Mouse (Mus musculus): ENCODE measurements around the gene Wnt6. TPM values are rescaled to one million over a fixed set of nuclear protein-coding genes. Genes with fewer than 3 reads are reported as not detected.

The Wnt6 gene
- polyA plus RNA-seq, 1 experiment from 2014 or later: 7.0 TPM

DNA sequence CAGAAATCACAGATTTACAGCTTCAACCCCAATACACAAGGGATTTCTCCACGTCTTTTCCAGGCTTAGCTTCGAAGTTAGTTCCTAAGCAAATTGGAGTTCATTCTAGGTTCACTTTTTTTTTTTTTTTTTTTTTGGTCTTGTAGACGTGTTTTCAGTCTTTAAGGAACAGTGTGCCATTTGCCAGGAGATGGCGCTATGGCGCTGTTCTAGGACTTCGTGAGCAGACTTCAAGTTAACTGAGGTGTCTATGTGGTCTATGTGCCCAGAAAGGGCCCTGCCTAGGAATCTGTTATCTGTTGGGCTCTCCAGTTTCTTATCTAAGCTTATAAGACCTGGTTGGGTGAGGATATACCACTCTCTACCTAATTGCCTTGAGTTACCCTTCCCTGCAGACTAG lies 8.6 kb upstream of the Wnt6 start:
- 7% methylated on average over 6 of the region's 6 CpGs for WGBS
- no peak overlapping the region for H3K9ac ChIP-seq (ENCODE audit: low read length)
- H3K27ac ChIP-seq (ENCODE audit: low read depth, low read length): no peak overlapping the region
- no peak for ATAC-seq (replicated peaks; ENCODE audit: low FRiP score)
- no peaks in the 10 kb centered on the region for H3K9me3 ChIP-seq (ENCODE audit: control insufficient read depth, low read length)
- H3K4me1 ChIP-seq (replicated peaks; ENCODE audit: control insufficient read depth, insufficient read depth, low read length): no peaks in the 10 kb centered on the region
- DNase-seq (ENCODE audit: low spot score): peak; percentile 88
- no peaks in the 10 kb centered on the region for H3K36me3 ChIP-seq (ENCODE audit: control insufficient read depth, insufficient read depth, low read length)
- H3K4me3 ChIP-seq (ENCODE audit: low read depth, low read length): no peak overlapping the region
- H3K4me2 ChIP-seq (ENCODE audit: low read depth, low read length, severe bottlenecking): no peak overlapping the region
- peaks cover 2% of the 10 kb centered on the region; the same call in 1 of the 2 replicates for H3K27me3 ChIP-seq (ENCODE audit: control insufficient read depth, insufficient read depth, low read length)

DNA sequence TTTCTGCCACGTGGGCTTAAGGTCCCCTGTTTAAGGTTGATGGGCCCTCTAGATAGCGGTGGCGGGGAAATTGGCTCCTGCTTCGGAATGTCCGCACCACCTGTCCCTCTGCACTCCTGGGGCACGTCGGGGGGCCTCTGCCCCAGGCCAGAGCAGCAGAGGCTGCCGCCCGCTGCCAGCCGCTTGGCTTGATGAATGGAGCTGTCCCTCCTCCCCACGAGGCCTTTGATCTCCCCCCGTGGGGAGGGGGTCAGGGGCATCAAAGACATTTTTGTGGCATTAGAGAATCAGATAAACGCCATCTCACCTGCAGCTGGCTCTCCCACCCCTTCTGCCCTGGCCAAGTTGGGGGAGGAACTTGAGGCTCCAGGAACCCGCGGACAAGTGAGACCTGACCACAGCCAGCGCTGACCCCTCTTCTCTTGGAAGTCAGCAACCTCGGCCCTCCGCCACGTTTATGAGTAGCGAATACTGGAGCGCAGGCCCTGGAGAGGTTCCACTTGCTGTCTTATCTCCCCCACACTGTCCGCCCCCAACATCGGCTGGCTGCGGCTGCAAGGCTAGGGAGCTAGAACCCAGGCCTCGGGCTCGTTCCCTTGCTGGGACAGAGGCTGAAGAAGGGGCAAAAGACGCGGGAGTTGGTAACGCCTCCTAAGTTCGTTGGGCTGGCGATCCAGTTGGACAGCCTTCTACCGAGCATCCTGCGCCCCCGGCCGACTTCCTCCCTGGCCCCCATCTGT lies 795 bp upstream of the Wnt6 start:
- Histone ChIP-seq H3K36me3 (ENCODE audit: control insufficient read depth, insufficient read depth, low read length) (no peaks in the 10 kb centered on the region), H3K4me1 (replicated peaks; ENCODE audit: control insufficient read depth, insufficient read depth, low read length) (peaks cover 10% of the 10 kb centered on the region), H3K27me3 (ENCODE audit: control insufficient read depth, insufficient read depth, low read length) (peaks cover 69% of the 10 kb centered on the region), H3K4me3 (ENCODE audit: low read depth, low read length) (peak overlapping the region; percentile 41), H3K27ac (ENCODE audit: low read depth, low read length) (no peak overlapping the region), H3K9me3 (ENCODE audit: control insufficient read depth, low read length) (no peaks in the 10 kb centered on the region), H3K4me2 (ENCODE audit: low read depth, low read length, severe bottlenecking) (peak overlapping the region; percentile 79), H3K9ac (ENCODE audit: low read length) (no peak overlapping the region)
- 2% methylated on average over 35 of the region's 35 CpGs for WGBS
- 0 out of 2 replicates have a peak, but pooled peaks have one; percentile 19 for ATAC-seq (replicated peaks; ENCODE audit: low FRiP score)
- DNase-seq (ENCODE audit: low spot score): peak; percentile 63

DNA sequence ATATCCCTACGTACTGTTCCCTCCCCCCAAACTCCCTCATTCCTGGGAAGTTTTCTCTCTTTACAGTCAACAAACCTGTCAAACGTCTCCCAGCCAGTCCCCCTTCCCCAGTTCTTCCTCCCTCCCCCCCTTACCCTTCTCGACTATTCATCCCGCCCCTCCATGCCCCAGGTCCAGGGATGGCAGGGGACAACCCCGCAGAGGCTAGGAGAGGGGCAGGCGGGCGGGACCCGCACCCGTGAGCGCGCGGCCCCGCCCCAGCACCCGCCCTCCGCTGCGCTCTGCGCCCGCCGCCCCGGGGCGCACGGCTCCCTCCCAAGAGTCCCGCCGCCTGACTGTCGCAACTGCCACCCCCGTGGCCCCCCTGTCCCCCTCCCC lies 236 bp upstream of the Wnt6 start:
- Histone ChIP-seq H3K27ac (ENCODE audit: low read depth, low read length) (no peak overlapping the region), H3K4me1 (replicated peaks; ENCODE audit: control insufficient read depth, insufficient read depth, low read length) (peaks cover 10% of the 10 kb centered on the region), H3K4me3 (ENCODE audit: low read depth, low read length) (peak overlapping the region; percentile 41), H3K27me3 (ENCODE audit: control insufficient read depth, insufficient read depth, low read length) (peaks cover 72% of the 10 kb centered on the region), H3K9me3 (ENCODE audit: control insufficient read depth, low read length) (no peaks in the 10 kb centered on the region), H3K36me3 (ENCODE audit: control insufficient read depth, insufficient read depth, low read length) (no peaks in the 10 kb centered on the region), H3K9ac (ENCODE audit: low read length) (no peak overlapping the region), H3K4me2 (ENCODE audit: low read depth, low read length, severe bottlenecking) (peak overlapping the region; percentile 79)
- under 1% methylated on average over 26 of the region's 26 CpGs for WGBS
- DNase-seq (ENCODE audit: low spot score) (peak; percentile 55), ATAC-seq (replicated peaks; ENCODE audit: low FRiP score) (0 out of 2 replicates have a peak, but pooled peaks have one; percentile 18)

DNA sequence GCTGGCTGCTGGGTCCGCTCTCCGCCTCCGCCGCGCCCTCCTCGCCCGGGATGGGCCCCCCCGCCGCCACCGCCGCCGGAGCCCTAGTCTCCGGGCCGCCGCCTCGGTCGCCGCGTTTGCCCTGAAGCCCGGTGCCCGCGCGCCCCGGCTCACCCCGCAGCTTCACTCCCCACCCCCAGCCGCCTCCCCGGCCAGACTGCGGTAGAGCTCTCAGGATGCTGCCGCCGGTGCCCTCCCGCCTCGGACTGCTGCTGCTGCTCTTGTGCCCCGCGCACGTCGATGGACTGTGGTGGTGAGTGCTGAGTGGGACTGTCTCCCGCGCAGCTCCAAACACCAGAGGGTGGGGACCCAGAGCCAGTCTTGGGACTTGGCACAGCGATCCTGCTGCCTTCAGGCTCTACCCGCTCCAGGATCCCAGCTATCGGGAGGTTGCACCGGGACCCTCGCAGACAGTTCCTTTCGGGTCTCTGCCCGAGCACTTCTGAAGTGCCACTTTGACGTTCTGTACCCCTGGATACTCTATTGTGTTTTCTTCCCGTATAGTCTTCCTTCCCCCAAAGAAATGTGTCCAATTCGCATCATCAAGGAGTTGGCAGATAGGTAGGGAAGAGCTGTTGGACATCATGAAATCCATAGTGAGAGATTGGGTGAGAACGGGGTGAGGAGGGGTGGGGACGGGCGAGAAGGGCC lies 384 bp downstream of the Wnt6 start:
- Histone ChIP-seq H3K27me3 (ENCODE audit: control insufficient read depth, insufficient read depth, low read length) (peaks cover 76% of the 10 kb centered on the region), H3K9ac (ENCODE audit: low read length) (no peak overlapping the region), H3K27ac (ENCODE audit: low read depth, low read length) (no peak overlapping the region), H3K4me2 (ENCODE audit: low read depth, low read length, severe bottlenecking) (peak overlapping the region; percentile 79), H3K4me3 (ENCODE audit: low read depth, low read length) (peak overlapping the region; percentile 41), H3K9me3 (ENCODE audit: control insufficient read depth, low read length) (no peaks in the 10 kb centered on the region), H3K36me3 (ENCODE audit: control insufficient read depth, insufficient read depth, low read length) (no peaks in the 10 kb centered on the region), H3K4me1 (replicated peaks; ENCODE audit: control insufficient read depth, insufficient read depth, low read length) (peaks cover 10% of the 10 kb centered on the region)
- ATAC-seq (replicated peaks; ENCODE audit: low FRiP score) (no peak), DNase-seq (ENCODE audit: low spot score) (no peak)
- under 1% methylated on average over 32 of the region's 51 CpGs for WGBS

DNA sequence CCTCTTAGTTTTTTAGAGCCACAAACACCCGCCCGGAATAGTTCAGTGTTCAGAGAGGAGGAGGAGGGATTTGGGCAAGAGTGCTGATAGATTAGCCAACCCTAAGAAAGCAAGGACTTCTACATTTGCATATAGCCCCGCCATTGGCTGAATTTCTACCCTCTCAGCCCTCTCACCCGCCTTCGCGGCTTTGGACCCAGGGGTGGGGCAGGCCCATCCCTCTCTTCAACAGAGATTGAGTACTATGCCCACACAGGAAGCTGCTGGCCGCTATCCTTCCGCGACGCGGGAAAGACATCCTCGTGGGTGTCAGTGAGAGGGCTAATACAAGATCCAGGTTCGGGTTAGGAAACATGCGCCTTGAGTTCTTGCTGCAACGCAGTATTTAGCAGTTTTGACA lies 1.4 kb downstream of the Wnt6 start:
- Histone ChIP-seq H3K27ac (ENCODE audit: low read depth, low read length) (no peak overlapping the region), H3K36me3 (ENCODE audit: control insufficient read depth, insufficient read depth, low read length) (no peaks in the 10 kb centered on the region), H3K4me3 (ENCODE audit: low read depth, low read length) (peak overlapping the region; percentile 1; the same call in 1 of the 2 replicates), H3K4me2 (ENCODE audit: low read depth, low read length, severe bottlenecking) (peak overlapping the region; percentile 31; the same call in 1 of the 2 replicates), H3K4me1 (replicated peaks; ENCODE audit: control insufficient read depth, insufficient read depth, low read length) (peaks cover 10% of the 10 kb centered on the region), H3K27me3 (ENCODE audit: control insufficient read depth, insufficient read depth, low read length) (peaks cover 81% of the 10 kb centered on the region), H3K9ac (ENCODE audit: low read length) (no peak overlapping the region), H3K9me3 (ENCODE audit: control insufficient read depth, low read length) (no peaks in the 10 kb centered on the region)
- DNase-seq (ENCODE audit: low spot score) (peak; percentile 85), ATAC-seq (replicated peaks; ENCODE audit: low FRiP score) (peak; percentile 85)
- WGBS: 1% methylated on average over 15 of the region's 15 CpGs

DNA sequence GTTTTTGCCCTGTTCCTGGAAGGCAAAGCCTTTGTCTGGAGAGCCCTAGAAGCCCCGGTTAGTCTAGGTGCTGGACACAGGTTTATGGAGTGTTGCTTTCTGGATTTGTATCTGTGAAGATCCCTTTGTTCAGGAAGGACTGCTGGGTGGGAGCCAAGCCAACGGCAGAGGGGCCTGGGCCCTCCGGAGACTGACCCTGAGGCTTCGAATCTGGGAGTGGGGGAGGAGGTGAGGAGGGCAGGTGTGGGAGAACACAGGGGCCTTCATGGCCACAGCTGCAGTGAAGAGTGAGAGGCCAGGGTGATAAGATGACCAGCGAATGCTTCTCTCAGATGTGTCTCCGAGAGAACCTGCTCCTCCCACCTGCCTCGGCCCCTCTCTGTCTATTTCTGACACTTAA lies 2.4 kb downstream of the Wnt6 start:
- H3K9ac ChIP-seq (ENCODE audit: low read length): no peak overlapping the region
- H3K36me3 ChIP-seq (ENCODE audit: control insufficient read depth, insufficient read depth, low read length): no peaks in the 10 kb centered on the region
- H3K4me1 ChIP-seq (replicated peaks; ENCODE audit: control insufficient read depth, insufficient read depth, low read length): peaks cover 10% of the 10 kb centered on the region
- no peak for DNase-seq (ENCODE audit: low spot score)
- no peak overlapping the region for H3K4me2 ChIP-seq (ENCODE audit: low read depth, low read length, severe bottlenecking)
- no peak for ATAC-seq (replicated peaks; ENCODE audit: low FRiP score)
- no peak overlapping the region for H3K27ac ChIP-seq (ENCODE audit: low read depth, low read length)
- H3K4me3 ChIP-seq (ENCODE audit: low read depth, low read length): no peak overlapping the region
- peaks cover 80% of the 10 kb centered on the region for H3K27me3 ChIP-seq (ENCODE audit: control insufficient read depth, insufficient read depth, low read length)
- no peaks in the 10 kb centered on the region for H3K9me3 ChIP-seq (ENCODE audit: control insufficient read depth, low read length)
- 8% methylated on average over 7 of the region's 7 CpGs for WGBS

DNA sequence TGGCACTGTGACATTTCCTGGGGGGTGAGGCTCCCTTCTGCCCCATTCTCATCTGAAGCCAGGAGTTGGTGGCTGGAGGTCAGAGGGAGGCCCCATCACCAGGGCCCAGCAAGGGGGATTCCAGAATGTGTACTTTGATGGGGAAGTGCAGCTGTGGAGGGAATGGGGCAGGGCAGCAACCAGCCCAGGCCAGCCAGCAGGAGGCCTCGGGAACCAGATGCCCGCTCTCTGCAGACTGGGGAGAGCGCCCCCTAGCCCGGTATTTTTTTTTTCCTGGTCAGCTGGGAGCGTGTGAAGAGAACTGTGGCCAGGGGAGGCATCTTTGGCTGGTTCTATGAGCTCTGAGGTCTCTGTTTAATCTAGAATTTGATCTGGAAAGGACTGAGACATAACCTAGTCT lies 4.1 kb downstream of the Wnt6 start:
- Histone ChIP-seq H3K4me2 (ENCODE audit: low read depth, low read length, severe bottlenecking) (no peak overlapping the region), H3K9ac (ENCODE audit: low read length) (no peak overlapping the region), H3K27ac (ENCODE audit: low read depth, low read length) (no peak overlapping the region), H3K36me3 (ENCODE audit: control insufficient read depth, insufficient read depth, low read length) (no peaks in the 10 kb centered on the region), H3K27me3 (ENCODE audit: control insufficient read depth, insufficient read depth, low read length) (peaks cover 74% of the 10 kb centered on the region), H3K4me1 (replicated peaks; ENCODE audit: control insufficient read depth, insufficient read depth, low read length) (peaks cover 7% of the 10 kb centered on the region), H3K4me3 (ENCODE audit: low read depth, low read length) (no peak overlapping the region), H3K9me3 (ENCODE audit: control insufficient read depth, low read length) (no peaks in the 10 kb centered on the region)
- ATAC-seq (replicated peaks; ENCODE audit: low FRiP score) (no peak), DNase-seq (ENCODE audit: low spot score) (no peak)
- 4% methylated on average over 5 of the region's 5 CpGs for WGBS

DNA sequence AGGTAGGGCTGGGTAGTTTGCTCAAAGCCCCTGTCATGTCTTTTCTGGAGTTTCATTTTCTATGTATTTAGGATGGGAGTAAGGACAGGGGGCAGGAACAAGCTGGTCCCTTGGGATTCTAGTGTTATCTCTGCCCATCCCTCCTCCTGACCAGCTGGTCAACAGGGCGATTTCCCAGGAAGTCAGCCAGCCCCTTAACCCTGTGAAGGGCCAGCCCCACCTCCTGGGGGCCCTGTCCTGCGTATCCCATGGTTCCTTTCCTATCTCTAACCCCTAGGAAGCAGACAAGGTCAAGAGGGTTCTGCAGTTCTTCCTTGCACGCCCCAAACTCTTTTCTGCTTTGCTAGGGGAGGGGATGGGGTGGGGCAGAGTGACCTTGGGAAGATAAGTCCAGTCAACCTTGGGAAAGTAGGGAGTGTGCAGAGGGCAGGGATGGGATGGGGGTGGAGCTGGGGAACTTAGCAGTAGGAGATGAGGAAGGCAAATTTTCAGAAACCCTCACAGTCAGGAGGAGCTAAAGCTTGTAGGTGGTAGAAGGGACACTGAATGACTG lies 7.3 kb downstream of the Wnt6 start:
- H3K27ac ChIP-seq (ENCODE audit: low read depth, low read length): no peak overlapping the region
- H3K36me3 ChIP-seq (ENCODE audit: control insufficient read depth, insufficient read depth, low read length): no peaks in the 10 kb centered on the region
- no peak overlapping the region for H3K4me2 ChIP-seq (ENCODE audit: low read depth, low read length, severe bottlenecking)
- ATAC-seq (replicated peaks; ENCODE audit: low FRiP score): no peak
- no peak for DNase-seq (ENCODE audit: low spot score)
- H3K27me3 ChIP-seq (ENCODE audit: control insufficient read depth, insufficient read depth, low read length): peaks cover 77% of the 10 kb centered on the region
- H3K9me3 ChIP-seq (ENCODE audit: control insufficient read depth, low read length): no peaks in the 10 kb centered on the region
- no peak overlapping the region for H3K4me3 ChIP-seq (ENCODE audit: low read depth, low read length)
- 48% methylated on average over 3 of the region's 3 CpGs for WGBS
- H3K9ac ChIP-seq (ENCODE audit: low read length): no peak overlapping the region
- no peaks in the 10 kb centered on the region for H3K4me1 ChIP-seq (replicated peaks; ENCODE audit: control insufficient read depth, insufficient read depth, low read length)
